Mouse (Mus musculus) neural tube, embryonic 14.5 days (tissue): ENCODE measurements around the gene Gm21992. TPM values are rescaled to one million over a fixed set of nuclear protein-coding genes. Genes with fewer than 3 reads are reported as not detected.

Experiments used
- ATAC-seq: fragments of 200-750 bp; cut with Nextera tagmentation; 2 replicates; pipeline ENCODE4 v1.8.0; 2017; ENCODE audit warnings: low read depth, mild to moderate bottlenecking, moderate TSS enrichment, moderate library complexity
- H3K27ac ChIP-seq: fragments of 300-500 bp; sonication (generic); 2 replicates; pipeline ENCODE4 v1.5.1; 2014; ENCODE audit warnings: low read depth, mild to moderate bottlenecking, control low read depth, low read length, moderate library complexity, mixed read lengths
- H3K27me3 ChIP-seq: fragments of 300-500 bp; sonication (generic); 2 replicates; pipeline ENCODE4 v1.6.1; 2014; ENCODE audit warnings: low read length; ENCODE audit not compliant: control insufficient read depth, insufficient read depth
- H3K36me3 ChIP-seq: fragments of 300-500 bp; sonication (generic); 2 replicates; pipeline ENCODE4 v1.6.1; 2014; ENCODE audit warnings: low read length, mixed read lengths; ENCODE audit not compliant: control insufficient read depth, insufficient read depth
- H3K4me1 ChIP-seq: fragments of 300-500 bp; sonication (generic); 2 replicates; pipeline ENCODE4 v1.6.1; 2014; ENCODE audit warnings: low read length; ENCODE audit not compliant: control insufficient read depth, insufficient read depth
- H3K4me2 ChIP-seq: fragments of 300-500 bp; sonication (generic); 2 replicates; pipeline ENCODE4 v1.6.1; 2014; ENCODE audit warnings: mild to moderate bottlenecking, low read depth, low read length, control low read depth
- H3K4me3 ChIP-seq: fragments of 300-500 bp; sonication (generic); 2 replicates; pipeline ENCODE4 v1.5.1; 2014; ENCODE audit warnings: low read depth, low read length, control low read depth, mixed read lengths
- H3K9ac ChIP-seq: fragments of 300-500 bp; sonication (generic); replicated peaks from 2 replicates; pipeline ENCODE4 v1.6.1; 2014; ENCODE audit warnings: low read depth, mild to moderate bottlenecking, control low read depth, low read length, mixed read lengths
- H3K9me3 ChIP-seq: fragments of 300-500 bp; sonication (generic); 2 replicates; pipeline ENCODE4 v1.6.1; 2016; ENCODE audit warnings: low read length; ENCODE audit not compliant: control insufficient read depth
- WGBS: fragments of 180-500 bp; shearing (Covaris S2); extraction: QIAGEN DNeasy Blood & Tissue Kit; methylation state at CpG from one replicate; pipeline ENCODE4 v1.1.7; 2014; 5-methylcytosine and 5-hydroxymethylcytosine counted together
- polyA plus RNA-seq: library from polyadenylated mRNA; unstranded; fragments of >200 nt; fragmentation: Nextera tagmentation; extraction: Ambion mirVana; gene quantifications from 2 replicates; pipeline ENCODE4 v1.2.1, GENCODE M21; 2014

The Gm21992 gene
- polyA plus RNA-seq, 1 experiment from 2014 or later: 21.0 TPM

GRCm38 (mm10) chr19:4739053-4739452 is 72.4 kb downstream of the Gm21992 start:
- H3K9ac ChIP-seq: no peak overlapping the region
- H3K27me3 ChIP-seq: no peaks in the 10 kb centered on the region
- no peaks in the 10 kb centered on the region for H3K9me3 ChIP-seq
- no peak overlapping the region for H3K27ac ChIP-seq
- no peak overlapping the region for H3K4me3 ChIP-seq
- H3K4me1 ChIP-seq: no peaks in the 10 kb centered on the region
- H3K36me3 ChIP-seq: peaks cover 66% of the 10 kb centered on the region
- ATAC-seq: no peak
- no peak overlapping the region for H3K4me2 ChIP-seq
- 93% methylated on average over 11 of the region's 11 CpGs for WGBS

- Histone ChIP-seq H3K27ac (no peak overlapping the region), H3K4me3 (no peak overlapping the region), H3K4me1 (no peaks in the 10 kb centered on the region), H3K9ac (no peak overlapping the region), H3K27me3 (no peaks in the 10 kb centered on the region), H3K9me3 (no peaks in the 10 kb centered on the region), H3K36me3 (peaks cover 74% of the 10 kb centered on the region), H3K4me2 (no peak overlapping the region)
- ATAC-seq: no peak
- WGBS: 88% methylated on average over 13 of the region's 13 CpGs
Observed at GRCm38 (mm10) chr19:4737866-4738265, 73.5 kb downstream of the Gm21992 start.

- Histone ChIP-seq H3K36me3 (peaks cover 61% of the 10 kb centered on the region), H3K9me3 (no peaks in the 10 kb centered on the region), H3K4me3 (no peak overlapping the region), H3K4me1 (no peaks in the 10 kb centered on the region), H3K27me3 (no peaks in the 10 kb centered on the region), H3K9ac (no peak overlapping the region), H3K4me2 (no peak overlapping the region), H3K27ac (no peak overlapping the region)
- 90% methylated on average over 3 of the region's 3 CpGs for WGBS
- no peak for ATAC-seq
Observed at GRCm38 (mm10) chr19:4733052-4733451, 78.4 kb downstream of the Gm21992 start.

- Histone ChIP-seq H3K27ac (no peak overlapping the region), H3K9me3 (no peaks in the 10 kb centered on the region), H3K4me1 (no peaks in the 10 kb centered on the region), H3K4me3 (no peak overlapping the region), H3K9ac (no peak overlapping the region), H3K4me2 (no peak overlapping the region), H3K36me3 (peaks cover 67% of the 10 kb centered on the region), H3K27me3 (no peaks in the 10 kb centered on the region)
- ATAC-seq: no peak
- WGBS: 93% methylated on average over 9 of the region's 9 CpGs
Observed at GRCm38 (mm10) chr19:4729186-4729585, 82.2 kb downstream of the Gm21992 start.

- Histone ChIP-seq H3K4me2 (no peak overlapping the region), H3K4me3 (no peak overlapping the region), H3K27ac (no peak overlapping the region), H3K36me3 (peaks cover 14% of the 10 kb centered on the region), H3K4me1 (0 out of 2 replicates have a peak, but pooled peaks cover 3% of the 10 kb centered on the region), H3K9ac (no peak overlapping the region), H3K27me3 (no peaks in the 10 kb centered on the region), H3K9me3 (no peaks in the 10 kb centered on the region)
- no peak for ATAC-seq
- 22% methylated on average over 11 of the region's 11 CpGs for WGBS
Observed at GRCm38 (mm10) chr19:4720671-4721244, 90.7 kb downstream of the Gm21992 start.

GRCm38 (mm10) chr19:4720112-4720511 is 91.3 kb downstream of the Gm21992 start:
- Histone ChIP-seq H3K27me3 (no peaks in the 10 kb centered on the region), H3K27ac (no peak overlapping the region), H3K9ac (no peak overlapping the region), H3K36me3 (peaks cover 11% of the 10 kb centered on the region), H3K4me2 (no peak overlapping the region), H3K4me1 (0 out of 2 replicates have a peak, but pooled peaks cover 3% of the 10 kb centered on the region), H3K4me3 (no peak overlapping the region), H3K9me3 (no peaks in the 10 kb centered on the region)
- ATAC-seq: no peak
- 78% methylated on average over 15 of the region's 15 CpGs for WGBS

GRCm38 (mm10) chr19:4719351-4719764 is 92.1 kb downstream of the Gm21992 start:
- H3K4me2 ChIP-seq: no peak overlapping the region
- no peak for ATAC-seq

GRCm38 (mm10) chr19:4718716-4719115 is 92.7 kb downstream of the Gm21992 start:
- ATAC-seq: no peak
- no peaks in the 10 kb centered on the region for H3K27me3 ChIP-seq
- no peak overlapping the region for H3K4me2 ChIP-seq
- peaks cover 3% of the 10 kb centered on the region for H3K36me3 ChIP-seq
- H3K27ac ChIP-seq: no peak overlapping the region
- H3K9ac ChIP-seq: no peak overlapping the region
- H3K4me3 ChIP-seq: no peak overlapping the region
- WGBS: 36% methylated on average over 12 of the region's 12 CpGs
- no peaks in the 10 kb centered on the region for H3K9me3 ChIP-seq
- peaks cover 13% of the 10 kb centered on the region; the same call in 1 of the 2 replicates for H3K4me1 ChIP-seq

More at GRCm38 (mm10) chr19:4719351-4719764, 92.1 kb downstream of the Gm21992 start:
- peaks cover 9% of the 10 kb centered on the region for H3K36me3 ChIP-seq
- no peak overlapping the region for H3K27ac ChIP-seq
- H3K4me1 ChIP-seq: 0 out of 2 replicates have a peak, but pooled peaks cover 10% of the 10 kb centered on the region
- H3K4me3 ChIP-seq: no peak overlapping the region
- no peak overlapping the region for H3K9ac ChIP-seq
- WGBS: 24% methylated on average over 5 of the region's 5 CpGs
- H3K9me3 ChIP-seq: no peaks in the 10 kb centered on the region
- no peaks in the 10 kb centered on the region for H3K27me3 ChIP-seq

- no peak overlapping the region for H3K4me2 ChIP-seq
- no peaks in the 10 kb centered on the region for H3K27me3 ChIP-seq
- H3K4me1 ChIP-seq: peaks cover 17% of the 10 kb centered on the region; the same call in 1 of the 2 replicates
- H3K36me3 ChIP-seq: no peaks in the 10 kb centered on the region; the same call in none of the 2 replicates
- ATAC-seq: no peak
- H3K9ac ChIP-seq: no peak overlapping the region
- 94% methylated on average over 2 of the region's 2 CpGs for WGBS
- H3K27ac ChIP-seq: no peak overlapping the region
- H3K9me3 ChIP-seq: no peaks in the 10 kb centered on the region
- no peak overlapping the region for H3K4me3 ChIP-seq
Observed at GRCm38 (mm10) chr19:4717281-4717680, 94.1 kb downstream of the Gm21992 start.
